Mouse (Mus musculus) retina, embryonic 14.5 days (tissue): ENCODE data around the gene Socs5.
A peak's percentile ranks its signal among the peaks of the same experiment; 100 is the strongest.
"Not testable (repeated sequence)": the region's sequence is repeated elsewhere in the genome, so short reads cannot be mapped to it uniquely, and the experiment has no call there.

Experiments used
- DNase-seq: peaks from one replicate; pipeline ENCODE4 v3.0.0-alpha.2; 2015; ENCODE audit warnings: low spot score

The Socs5 gene

GRCm38 (mm10) chr17:87107623-87108221 is at the start of gene Socs5:
Gene Socs5 (plus strand): TSS chr17:87107679.
- no peak for DNase-seq

- DNase-seq: no peak
Observed at GRCm38 (mm10) chr17:87062639-87063038, 44.8 kb upstream of the Socs5 start.

DNA sequence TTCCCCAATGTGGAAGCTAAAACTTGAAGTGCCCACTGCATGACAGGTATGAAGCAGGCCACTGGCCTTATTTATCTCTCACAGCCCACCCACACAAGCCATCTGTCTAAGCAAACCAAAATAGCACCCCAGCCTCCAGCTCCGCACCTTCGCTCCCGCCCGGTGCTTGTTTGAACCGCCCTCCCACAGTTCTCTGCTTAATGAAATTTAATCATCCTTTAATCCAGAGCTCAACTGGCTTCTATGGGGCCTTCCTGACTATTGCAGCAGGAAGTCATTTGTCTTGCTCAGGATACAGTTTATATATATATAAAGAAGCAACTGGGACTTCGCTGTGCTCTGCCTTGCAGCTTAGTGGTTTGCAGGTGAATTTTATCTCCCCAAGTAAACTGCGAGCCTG is 44.0 kb upstream of the Socs5 start:
- DNase-seq: no peak

- no peak for DNase-seq
Observed at GRCm38 (mm10) chr17:87063969-87064368, 43.5 kb upstream of the Socs5 start.

- no peak for DNase-seq
Observed at GRCm38 (mm10) chr17:87068997-87069396, 38.5 kb upstream of the Socs5 start.

DNA sequence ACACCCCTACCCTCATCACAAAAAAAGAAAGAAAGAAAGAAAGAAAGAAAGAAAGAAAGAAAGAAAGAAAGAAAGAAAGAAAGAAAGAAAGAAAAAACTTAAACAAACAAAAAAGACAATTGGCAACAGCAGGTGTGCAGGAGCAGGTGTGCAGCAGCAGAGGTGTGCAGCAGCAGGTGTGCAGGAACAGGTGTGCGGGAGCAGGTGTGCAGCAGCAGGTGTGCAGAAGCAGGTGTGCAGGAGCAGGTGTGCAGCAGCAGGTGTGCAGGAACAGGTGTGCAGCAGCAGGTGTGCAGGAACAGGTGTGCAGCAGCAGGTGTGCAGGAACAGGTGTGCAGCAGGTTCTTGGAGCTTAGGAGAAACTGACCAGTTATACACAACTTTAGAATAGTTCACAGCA is 35.3 kb upstream of the Socs5 start:
- not testable (repeated sequence) for DNase-seq

- DNase-seq: no peak
Observed at GRCm38 (mm10) chr17:87072766-87073440, 34.6 kb upstream of the Socs5 start.

GRCm38 (mm10) chr17:87073470-87073869 is 34.0 kb upstream of the Socs5 start:
- DNase-seq: no peak

GRCm38 (mm10) chr17:87078217-87078616 is 29.3 kb upstream of the Socs5 start:
- not testable (repeated sequence) for DNase-seq

GRCm38 (mm10) chr17:87080724-87081123 is 26.8 kb upstream of the Socs5 start:
- DNase-seq: no peak

DNA sequence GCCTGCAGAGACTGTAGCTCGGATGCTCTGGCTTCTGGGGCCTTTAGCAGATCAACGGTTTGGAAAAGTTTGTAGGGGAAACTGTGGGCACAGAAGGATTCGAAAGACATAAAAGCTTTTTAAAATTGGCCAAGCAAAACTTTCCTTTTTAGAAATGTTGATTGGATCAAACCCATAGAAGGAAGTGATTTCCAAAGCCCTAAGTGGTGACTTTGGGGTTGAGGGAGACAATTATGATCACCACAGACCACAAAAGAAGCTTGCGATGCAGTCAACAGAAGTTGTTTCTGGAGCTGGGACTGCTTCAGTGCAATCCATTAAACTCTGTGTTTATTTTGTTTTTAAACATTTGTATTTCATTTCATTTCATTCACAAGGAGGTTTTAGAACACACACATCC is 24.9 kb upstream of the Socs5 start:
- DNase-seq: no peak

- DNase-seq: no peak
Observed at GRCm38 (mm10) chr17:87083671-87084070, 23.8 kb upstream of the Socs5 start.

- no peak for DNase-seq
Observed at GRCm38 (mm10) chr17:87085726-87086125, 21.8 kb upstream of the Socs5 start.

DNA sequence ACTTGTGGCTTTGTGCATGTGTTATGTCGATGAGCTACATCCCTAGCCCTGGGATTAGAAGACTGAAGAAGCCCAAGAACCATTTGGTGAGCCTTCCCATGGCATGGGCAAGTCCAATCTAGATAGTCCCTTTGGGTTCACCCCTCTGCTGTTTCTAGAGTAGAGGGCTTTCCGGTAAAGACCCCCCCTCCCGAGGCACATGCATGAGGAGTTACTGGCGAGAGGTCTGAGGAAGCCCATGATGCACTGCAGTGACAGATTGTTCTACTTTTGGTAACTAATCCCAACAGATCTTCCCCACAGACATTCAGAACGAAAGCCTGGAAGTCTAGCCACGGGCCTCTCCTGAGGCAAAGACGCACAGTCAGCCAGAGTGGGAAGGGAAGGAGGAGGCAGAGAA is 18.2 kb upstream of the Socs5 start:
- no peak for DNase-seq

DNA sequence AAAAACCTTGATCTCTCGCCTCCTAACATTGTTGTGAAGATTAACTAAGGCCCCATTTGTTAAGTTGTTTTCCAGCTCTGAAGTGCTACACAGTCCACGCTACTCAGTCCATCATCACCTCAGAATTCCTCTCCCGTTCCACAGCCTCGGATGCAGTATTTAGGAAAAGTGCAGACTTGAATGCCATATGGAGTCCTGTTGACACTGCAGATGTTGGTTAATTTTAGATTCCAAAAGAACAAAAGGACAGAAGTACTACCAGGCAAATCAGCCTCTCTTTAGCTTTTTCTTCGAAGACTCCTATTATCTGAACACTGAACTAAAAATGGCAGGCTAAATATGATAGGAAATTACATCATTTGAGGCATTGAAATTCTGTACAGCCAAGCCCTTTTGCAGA is 14.4 kb upstream of the Socs5 start:
- DNase-seq: no peak

- no peak for DNase-seq
Observed at GRCm38 (mm10) chr17:87096951-87097350, 10.5 kb upstream of the Socs5 start.

GRCm38 (mm10) chr17:87097576-87097975 is 9.9 kb upstream of the Socs5 start:
- no peak for DNase-seq

DNA sequence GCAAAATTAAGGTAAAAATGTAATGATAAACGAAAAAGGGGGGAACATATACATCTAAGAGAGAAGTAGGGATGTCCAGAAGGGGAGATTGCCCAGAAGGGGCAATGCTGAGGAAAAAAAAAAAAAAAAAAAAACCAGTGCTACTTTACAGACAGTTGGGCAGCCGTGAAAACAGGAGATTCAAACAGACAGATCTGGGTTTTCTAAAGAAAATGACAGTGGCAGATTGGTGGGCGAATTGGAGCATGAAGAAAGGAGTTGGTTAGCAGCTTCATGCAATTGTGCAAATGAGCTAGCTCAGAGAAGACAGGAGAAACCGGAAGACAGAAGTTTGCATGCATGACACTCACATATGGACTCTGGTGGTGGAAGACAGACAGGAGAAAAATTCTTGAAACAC is 6.5 kb upstream of the Socs5 start:
- DNase-seq: peak; percentile 42

DNA sequence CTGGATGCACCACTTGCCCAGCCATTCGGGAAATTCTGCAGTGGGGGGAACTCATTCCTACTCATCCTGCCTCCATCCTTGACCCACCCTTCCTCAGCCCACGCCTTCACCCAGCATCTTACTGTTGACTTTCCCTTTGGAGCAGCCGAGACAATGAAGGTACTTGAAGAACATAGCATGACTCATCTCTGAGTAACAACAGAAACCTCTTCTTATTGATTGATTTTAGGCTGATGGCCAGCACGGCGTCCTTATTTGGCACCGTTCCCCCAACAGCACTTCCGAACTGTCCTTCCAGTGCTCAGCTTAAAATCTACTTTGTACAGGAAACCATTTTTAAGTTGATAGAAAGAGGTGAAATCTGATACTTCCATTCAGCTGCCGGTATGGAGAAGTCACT is 4.8 kb upstream of the Socs5 start:
- DNase-seq: no peak

GRCm38 (mm10) chr17:87103060-87103459 is 4.4 kb upstream of the Socs5 start:
- no peak for DNase-seq

DNA sequence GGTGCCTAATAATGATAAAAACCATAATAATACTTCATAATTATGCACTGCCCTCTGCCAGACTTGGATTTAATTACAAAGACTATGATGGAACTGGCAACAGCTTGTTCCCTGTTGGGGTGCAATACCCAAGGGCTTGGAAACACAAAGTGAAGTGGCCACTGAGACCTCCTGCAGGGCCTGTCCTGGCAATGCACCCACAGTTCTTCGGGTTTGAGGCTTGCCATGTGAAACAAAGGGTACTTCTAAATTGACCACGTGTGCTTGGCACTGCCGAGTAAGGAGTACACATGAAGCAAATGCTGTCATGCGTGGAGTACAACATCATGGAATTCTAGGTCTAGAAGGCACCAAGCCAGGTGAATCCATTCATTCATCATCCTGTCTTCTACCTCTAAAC is 3.2 kb upstream of the Socs5 start:
- DNase-seq: no peak

GRCm38 (mm10) chr17:87105941-87106340 is 1.5 kb upstream of the Socs5 start:
- no peak for DNase-seq

GRCm38 (mm10) chr17:87106691-87107523 is 572 bp upstream of the Socs5 start:
- DNase-seq: peak; percentile 97
